Mouse (Mus musculus) lung, embryonic 16.5 days (tissue): ENCODE data around the gene Rhd. TPM values are rescaled to one million over a fixed set of nuclear protein-coding genes. Genes with fewer than 3 reads are reported as not detected.
"Not testable (repeated sequence)": the region's sequence is repeated elsewhere in the genome, so short reads cannot be mapped to it uniquely, and the experiment has no call there.

Experiments used
- ATAC-seq: fragments of 200-750 bp; cut with Nextera tagmentation; 2 replicates; pipeline ENCODE4 v1.8.0; 2017; ENCODE audit warnings: low read depth, mild to moderate bottlenecking, moderate library complexity
- H3K27ac ChIP-seq: fragments of 300-500 bp; sonication (generic); 2 replicates; pipeline ENCODE4 v1.5.1; 2014; ENCODE audit warnings: mild to moderate bottlenecking, control low read depth, low read length
- H3K27me3 ChIP-seq: fragments of 300-500 bp; sonication (generic); 2 replicates; pipeline ENCODE4 v1.6.1; 2014; ENCODE audit warnings: low read depth, low read length, mixed read lengths; ENCODE audit not compliant: control insufficient read depth, insufficient read depth
- H3K36me3 ChIP-seq: fragments of 300-500 bp; sonication (generic); 2 replicates; pipeline ENCODE4 v1.6.1; 2014; ENCODE audit warnings: low read length; ENCODE audit not compliant: control insufficient read depth, insufficient read depth
- H3K4me1 ChIP-seq: fragments of 300-500 bp; sonication (generic); replicated peaks from 2 replicates; pipeline ENCODE4 v1.6.1; 2014; ENCODE audit warnings: low read length, mixed read lengths; ENCODE audit not compliant: control insufficient read depth, insufficient read depth
- H3K4me2 ChIP-seq: fragments of 300-500 bp; sonication (generic); 2 replicates; pipeline ENCODE4 v1.6.1; 2014; ENCODE audit warnings: low read depth, low read length, control low read depth
- H3K4me3 ChIP-seq: fragments of 300-500 bp; sonication (generic); 2 replicates; pipeline ENCODE4 v1.5.1; 2014; ENCODE audit warnings: mild to moderate bottlenecking, low read length, control low read depth
- H3K9ac ChIP-seq: fragments of 300-500 bp; sonication (generic); 2 replicates; pipeline ENCODE4 v1.6.1; 2014; ENCODE audit warnings: low read length, control low read depth
- H3K9me3 ChIP-seq: fragments of 300-500 bp; sonication (generic); 2 replicates; pipeline ENCODE4 v1.6.1; 2016; ENCODE audit warnings: low read length; ENCODE audit not compliant: control insufficient read depth
- WGBS: fragments of 180-500 bp; shearing (Covaris S2); extraction: QIAGEN DNeasy Blood & Tissue Kit; methylation state at CpG from one replicate; pipeline ENCODE4 v1.1.7; 2014; 5-methylcytosine and 5-hydroxymethylcytosine counted together
- polyA plus RNA-seq: library from polyadenylated mRNA; unstranded; fragments of >200 nt; fragmentation: Nextera tagmentation; extraction: Ambion mirVana; gene quantifications from 2 replicates; pipeline ENCODE4 v1.2.1, GENCODE M21; 2015

Rhd gene
- polyA plus RNA-seq, 1 experiment from 2014 or later = 2.0 TPM

- ATAC-seq, H3K27ac ChIP-seq, H3K4me2 ChIP-seq, H3K9me3 ChIP-seq, H3K9ac ChIP-seq, H3K27me3 ChIP-seq, H3K4me3 ChIP-seq: not testable (repeated sequence)
- peaks cover 30% of the 10 kb centered on the region for H3K36me3 ChIP-seq
- peaks cover 11% of the 10 kb centered on the region for H3K4me1 ChIP-seq
- 96% methylated on average over 7 of the region's 8 CpGs for WGBS
These were observed 47.1 kb downstream of the Rhd start for GRCm38 (mm10) chr4:134911406-134911805.

GRCm38 (mm10) chr4:134913413-134913812, 49.1 kb downstream of the Rhd start:
- Histone ChIP-seq H3K27me3 (no peaks in the 10 kb centered on the region), H3K36me3 (peaks cover 18% of the 10 kb centered on the region), H3K4me2 (peak overlapping the region; percentile 86; the same call in 1 of the 2 replicates), H3K27ac (no peak overlapping the region), H3K9me3 (no peaks in the 10 kb centered on the region), H3K4me1 (peaks cover 11% of the 10 kb centered on the region), H3K9ac (no peak overlapping the region), H3K4me3 (no peak overlapping the region; the same call in 1 of the 2 replicates)
- ATAC-seq = no peak
- WGBS = 33% methylated on average over 3 of the region's 3 CpGs

DNA sequence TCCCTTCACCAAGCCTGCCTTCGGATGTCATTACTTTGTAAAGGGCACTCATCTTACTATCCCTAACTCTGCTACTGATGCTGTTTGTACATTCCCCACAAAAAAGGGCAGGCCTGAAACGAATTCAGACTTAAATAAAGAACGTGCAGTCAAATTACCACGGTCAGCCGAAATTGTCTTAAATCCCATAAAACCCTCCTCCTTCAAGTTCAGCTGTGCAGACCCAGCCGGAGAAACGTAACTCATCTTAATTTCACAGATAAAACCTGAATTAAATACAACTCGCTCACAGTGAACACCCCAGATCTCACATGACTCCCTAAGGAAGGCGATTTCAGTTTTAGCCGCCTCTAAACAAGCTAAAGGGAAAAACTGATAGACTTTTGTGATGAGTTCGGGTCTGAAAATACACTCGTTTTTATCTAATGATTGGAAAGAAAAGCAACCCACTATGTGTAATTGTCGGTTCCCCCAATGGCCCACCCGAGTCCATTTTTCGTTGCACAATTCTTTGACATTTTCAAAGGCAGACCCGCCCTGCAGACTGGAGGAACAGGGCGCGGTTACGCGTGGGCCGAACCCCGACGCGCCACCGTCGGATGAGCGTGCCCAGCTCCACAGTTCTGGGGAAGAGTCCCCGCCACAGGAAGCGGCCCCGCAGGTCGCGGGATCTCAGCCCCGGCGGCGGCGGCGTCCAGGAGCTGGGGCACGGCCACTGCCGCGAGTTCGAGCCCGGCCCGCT, 50.0 kb downstream of the Rhd start:
- Histone ChIP-seq H3K4me1 (peaks cover 11% of the 10 kb centered on the region), H3K36me3 (peaks cover 9% of the 10 kb centered on the region), H3K9me3 (no peaks in the 10 kb centered on the region), H3K4me2 (peak overlapping the region; percentile 86), H3K9ac (peak overlapping the region; percentile 92), H3K4me3 (peak overlapping the region; percentile 77), H3K27ac (peak overlapping the region; percentile 91), H3K27me3 (no peaks in the 10 kb centered on the region)
- under 1% methylated on average over 43 of the region's 43 CpGs for WGBS
- ATAC-seq = peak; percentile 70

- peak; percentile 94 for ATAC-seq
These were observed 50.5 kb downstream of the Rhd start, which contains the start of gene Tmem50a for GRCm38 (mm10) chr4:134914864-134915209. Gene Tmem50a, minus strand, starts transcription at chr4:134915024.

DNA sequence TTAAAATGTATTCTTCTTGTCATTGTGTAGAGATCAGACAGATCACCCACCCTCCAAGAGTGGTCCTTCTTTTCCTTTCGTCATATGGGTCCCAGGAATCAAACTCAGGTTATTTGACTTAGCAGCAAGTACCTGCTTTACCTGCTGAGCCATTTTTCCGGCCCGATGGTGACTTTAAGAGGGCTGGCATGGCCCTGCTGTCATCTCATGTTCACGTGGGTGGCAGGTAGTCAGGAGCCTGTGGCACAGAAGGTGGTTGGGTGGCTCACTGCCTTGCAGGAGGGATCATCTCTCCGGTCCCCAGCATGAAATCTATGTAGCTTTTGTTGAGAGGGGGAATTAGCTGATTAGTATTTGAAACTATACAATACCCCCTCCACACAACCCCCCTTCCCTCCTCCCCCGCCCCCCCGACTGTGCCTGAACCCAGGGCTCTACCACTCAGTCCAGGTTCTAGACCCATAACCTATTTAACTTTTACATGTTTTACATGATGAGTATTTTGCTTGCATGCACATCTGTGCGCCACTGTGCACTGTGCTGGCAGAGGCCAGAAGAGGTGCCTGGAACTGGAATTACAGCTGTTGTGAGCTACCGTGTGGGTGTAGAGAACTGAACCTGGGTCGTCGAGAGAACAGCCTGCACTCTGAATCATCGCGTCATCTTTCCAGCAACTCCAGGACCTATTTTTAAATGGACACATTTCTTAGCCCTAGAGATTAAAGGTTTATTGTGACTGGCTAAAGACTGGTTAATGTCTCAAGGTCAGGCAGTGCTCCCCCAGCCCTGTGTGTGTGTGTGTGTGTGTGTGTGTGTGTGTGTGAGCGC, 51.1 kb downstream of the Rhd start:
- Histone ChIP-seq H3K27ac (no peak overlapping the region), H3K4me2 (peak overlapping the region; percentile 86), H3K9ac (peak overlapping the region; percentile 92), H3K36me3 (peaks cover 5% of the 10 kb centered on the region), H3K27me3 (no peaks in the 10 kb centered on the region), H3K4me3 (peak overlapping the region; percentile 77), H3K9me3 (no peaks in the 10 kb centered on the region), H3K4me1 (peaks cover 11% of the 10 kb centered on the region)
- 54% methylated on average over 14 of the region's 14 CpGs for WGBS
- ATAC-seq = peak; percentile 17; the same call in 1 of the 2 replicates

More at GRCm38 (mm10) chr4:134914864-134915209, 50.5 kb downstream of the Rhd start, which contains the start of gene Tmem50a:
- Histone ChIP-seq H3K4me2 (peak within 1 kb of the TSS; percentile 86), H3K9me3 (no peaks in the 10 kb centered on the region), H3K27me3 (no peaks in the 10 kb centered on the region), H3K4me1 (peaks cover 11% of the 10 kb centered on the region), H3K27ac (peak within 1 kb of the TSS; percentile 91), H3K9ac (peak within 1 kb of the TSS; percentile 92), H3K36me3 (peaks cover 5% of the 10 kb centered on the region), H3K4me3 (peak within 1 kb of the TSS; percentile 77)
- WGBS = 0% methylated on average over 25 of the region's 25 CpGs

DNA sequence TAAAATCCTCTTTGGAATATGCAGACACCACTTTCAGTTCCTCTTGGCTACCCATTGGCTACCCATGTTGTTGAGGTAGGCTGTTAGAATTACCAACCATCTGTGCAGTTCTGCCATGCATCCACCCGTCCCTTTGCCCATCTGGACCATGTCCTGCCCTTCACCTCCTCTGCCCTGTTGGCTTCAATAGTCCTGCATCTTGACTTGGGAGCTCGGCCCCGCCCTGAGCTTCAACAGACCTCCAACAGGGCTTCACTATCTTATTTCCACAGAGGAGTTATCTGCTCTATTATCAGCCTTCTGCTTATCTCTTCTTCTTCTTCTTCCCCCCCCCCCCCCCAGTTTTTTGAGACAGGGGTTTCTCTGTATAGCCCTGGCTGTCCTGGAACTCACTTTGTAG, 52.9 kb downstream of the Rhd start:
- Histone ChIP-seq H3K4me2 (no peak overlapping the region), H3K9ac (no peak overlapping the region), H3K9me3 (no peaks in the 10 kb centered on the region), H3K4me1 (peaks cover 11% of the 10 kb centered on the region), H3K27ac (no peak overlapping the region), H3K27me3 (no peaks in the 10 kb centered on the region), H3K4me3 (no peak overlapping the region), H3K36me3 (no peaks in the 10 kb centered on the region; the same call in 1 of the 2 replicates)
- no peak for ATAC-seq
- WGBS = 76% methylated on average over 3 of the region's 3 CpGs

GRCm38 (mm10) chr4:134918381-134918780, 54.0 kb downstream of the Rhd start:
- Histone ChIP-seq H3K4me3 (no peak overlapping the region), H3K4me2 (no peak overlapping the region), H3K9ac (no peak overlapping the region), H3K9me3 (no peaks in the 10 kb centered on the region), H3K27ac (peak overlapping the region; percentile 44), H3K4me1 (peaks cover 6% of the 10 kb centered on the region), H3K36me3 (no peaks in the 10 kb centered on the region), H3K27me3 (no peaks in the 10 kb centered on the region)
- WGBS = 25% methylated on average over 7 of the region's 7 CpGs
- no peak for ATAC-seq

GRCm38 (mm10) chr4:134919733-134920540, 55.6 kb downstream of the Rhd start:
- H3K27me3 ChIP-seq = no peaks in the 10 kb centered on the region
- ATAC-seq = no peak
- 41% methylated on average over 12 of the region's 12 CpGs for WGBS
- no peak overlapping the region for H3K9ac ChIP-seq
- no peak overlapping the region for H3K4me2 ChIP-seq
- H3K4me1 ChIP-seq = peaks cover 2% of the 10 kb centered on the region; the same call in 1 of the 2 replicates
- H3K27ac ChIP-seq = no peak overlapping the region
- no peak overlapping the region for H3K4me3 ChIP-seq
- H3K36me3 ChIP-seq = no peaks in the 10 kb centered on the region
- no peaks in the 10 kb centered on the region for H3K9me3 ChIP-seq
